Mouse (Mus musculus) limb, embryonic 13.5 days (tissue): ENCODE data around the gene Arl9. TPM values are rescaled to one million over a fixed set of nuclear protein-coding genes. Genes with fewer than 3 reads are reported as not detected.
"Not testable (repeated sequence)": the region's sequence is repeated elsewhere in the genome, so short reads cannot be mapped to it uniquely, and the experiment has no call there.

Experiments used
- ATAC-seq: fragments of 200-750 bp; cut with Nextera tagmentation; 2 replicates; pipeline ENCODE4 v1.8.0; 2017; ENCODE audit warnings: low read depth, moderate number of reproducible peaks, moderate TSS enrichment; ENCODE audit not compliant: low FRiP score
- H3K27ac ChIP-seq: fragments of 300-500 bp; sonication (generic); 2 replicates; pipeline ENCODE4 v1.5.1; 2015; ENCODE audit warnings: inconsistent platforms, mild to moderate bottlenecking, moderate library complexity
- H3K27me3 ChIP-seq: fragments of 300-500 bp; sonication (generic); 2 replicates; pipeline ENCODE4 v1.6.1; 2015; ENCODE audit warnings: mild to moderate bottlenecking, inconsistent platforms
- H3K36me3 ChIP-seq: fragments of 300-500 bp; sonication (generic); 2 replicates; pipeline ENCODE4 v1.6.1; 2015; ENCODE audit warnings: inconsistent platforms, mild to moderate bottlenecking, moderate library complexity
- H3K4me1 ChIP-seq: fragments of 300-500 bp; sonication (generic); 2 replicates; pipeline ENCODE4 v1.6.1; 2015; ENCODE audit warnings: inconsistent platforms
- H3K4me2 ChIP-seq: fragments of 300-500 bp; sonication (generic); replicated peaks from 2 replicates; pipeline ENCODE4 v1.6.1; 2015; ENCODE audit warnings: inconsistent platforms, mild to moderate bottlenecking, moderate library complexity
- H3K4me3 ChIP-seq: fragments of 300-500 bp; sonication (generic); 2 replicates; pipeline ENCODE4 v1.5.1; 2015; ENCODE audit warnings: moderate library complexity, mild to moderate bottlenecking, inconsistent platforms
- H3K9ac ChIP-seq: fragments of 300-500 bp; sonication (generic); 2 replicates; pipeline ENCODE4 v1.6.1; 2015; ENCODE audit warnings: mild to moderate bottlenecking, inconsistent platforms
- H3K9me3 ChIP-seq: fragments of 300-500 bp; sonication (generic); 2 replicates; pipeline ENCODE4 v1.6.1; 2016; ENCODE audit warnings: inconsistent platforms
- WGBS: fragments of 180-500 bp; shearing (Covaris S2); methylation state at CpG from one replicate; pipeline ENCODE4 v1.1.7; 2015; 5-methylcytosine and 5-hydroxymethylcytosine counted together
- polyA plus RNA-seq: library from polyadenylated mRNA; unstranded; fragments of >200 nt; fragmentation: Nextera tagmentation; extraction: Ambion mirVana; gene quantifications from 2 replicates; pipeline ENCODE4 v1.2.1, GENCODE M21; 2015

The Arl9 gene
- polyA plus RNA-seq, 1 experiment from 2014 or later: not detected

DNA sequence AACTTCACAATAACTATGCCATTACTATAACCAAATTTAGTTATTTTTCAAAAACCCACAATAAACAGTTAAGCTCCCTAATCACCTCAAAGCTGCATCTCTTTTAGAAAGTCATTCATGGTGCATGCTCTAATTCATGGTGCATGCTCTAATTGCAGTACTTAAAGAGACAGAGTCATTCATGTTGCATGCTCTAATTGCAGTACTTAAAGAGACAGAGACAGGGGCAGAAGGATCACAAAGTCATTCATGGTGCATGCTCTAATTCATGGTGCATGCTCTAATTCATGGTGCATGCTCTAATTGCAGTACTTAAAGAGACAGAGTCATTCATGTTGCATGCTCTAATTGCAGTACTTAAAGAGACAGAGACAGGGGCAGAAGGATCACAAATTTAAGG, 31.2 kb downstream of the Arl9 start:
- not testable (repeated sequence) for H3K9me3 ChIP-seq, H3K4me2 ChIP-seq, H3K4me3 ChIP-seq, H3K9ac ChIP-seq, H3K27ac ChIP-seq, H3K36me3 ChIP-seq, H3K27me3 ChIP-seq, ATAC-seq, H3K4me1 ChIP-seq

DNA sequence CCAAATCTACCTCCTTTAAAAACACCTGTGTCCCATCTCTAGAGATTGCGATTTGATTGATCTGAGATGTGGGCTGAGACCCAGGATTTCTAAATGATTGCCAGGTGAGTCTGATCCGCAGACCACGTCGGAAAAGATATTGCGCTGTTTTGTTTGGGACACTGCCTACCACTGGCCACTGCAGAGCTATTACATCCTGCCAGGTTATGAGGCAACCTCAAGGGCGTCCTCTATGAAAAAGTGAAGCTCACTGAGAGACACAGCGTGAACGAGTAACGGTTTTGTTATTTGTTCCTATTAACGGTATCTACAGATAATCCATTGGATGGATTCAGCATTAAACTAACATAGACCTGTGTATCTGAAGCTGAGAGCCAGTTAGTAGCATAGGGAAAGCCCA, 34.6 kb downstream of the Arl9 start:
- H3K4me2 ChIP-seq: no peak overlapping the region
- ATAC-seq: no peak
- no peaks in the 10 kb centered on the region for H3K4me1 ChIP-seq
- no peak overlapping the region for H3K4me3 ChIP-seq
- H3K36me3 ChIP-seq: no peaks in the 10 kb centered on the region
- H3K9ac ChIP-seq: no peak overlapping the region
- WGBS: 77% methylated on average over 10 of the region's 10 CpGs
- H3K27me3 ChIP-seq: no peaks in the 10 kb centered on the region
- H3K27ac ChIP-seq: no peak overlapping the region
- no peaks in the 10 kb centered on the region for H3K9me3 ChIP-seq

DNA sequence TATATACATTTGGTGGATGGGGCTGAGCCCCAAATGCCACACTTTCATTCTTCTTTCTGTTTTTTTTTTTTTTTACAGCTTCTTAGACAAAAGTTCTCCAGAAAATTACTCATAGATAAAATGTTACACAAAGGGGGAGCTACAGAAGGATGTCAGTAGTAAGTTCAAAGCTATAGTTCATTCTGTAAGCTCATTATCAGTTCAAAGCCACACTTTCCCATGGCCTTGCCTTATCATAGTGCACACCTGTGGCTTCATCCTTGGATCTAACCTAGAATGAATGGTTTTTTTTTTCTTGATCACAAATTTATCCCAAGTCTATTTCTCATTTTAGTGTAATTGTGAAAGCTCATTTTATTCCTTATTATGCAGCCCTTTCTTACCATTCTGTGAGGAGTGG, 35.5 kb downstream of the Arl9 start:
- H3K9ac ChIP-seq: no peak overlapping the region
- no peak overlapping the region for H3K4me3 ChIP-seq
- no peak for ATAC-seq
- no peaks in the 10 kb centered on the region for H3K36me3 ChIP-seq
- no peaks in the 10 kb centered on the region for H3K27me3 ChIP-seq
- no peaks in the 10 kb centered on the region for H3K9me3 ChIP-seq
- H3K27ac ChIP-seq: no peak overlapping the region
- H3K4me2 ChIP-seq: no peak overlapping the region
- H3K4me1 ChIP-seq: no peaks in the 10 kb centered on the region

- Histone ChIP-seq H3K9ac (no peak overlapping the region), H3K9me3 (no peaks in the 10 kb centered on the region), H3K4me1 (no peaks in the 10 kb centered on the region), H3K4me3 (no peak overlapping the region), H3K36me3 (no peaks in the 10 kb centered on the region), H3K27me3 (no peaks in the 10 kb centered on the region), H3K27ac (no peak overlapping the region), H3K4me2 (no peak overlapping the region)
- WGBS: 70% methylated on average over 5 of the region's 5 CpGs
- no peak for ATAC-seq
These were observed 40.5 kb downstream of the Arl9 start for GRCm38 (mm10) chr5:77044362-77044761.

GRCm38 (mm10) chr5:77052616-77053015, 48.8 kb downstream of the Arl9 start:
- peaks cover 10% of the 10 kb centered on the region; the same call in 1 of the 2 replicates for H3K9me3 ChIP-seq
- WGBS: 91% methylated on average over 5 of the region's 5 CpGs
- no peak overlapping the region for H3K9ac ChIP-seq
- no peaks in the 10 kb centered on the region for H3K27me3 ChIP-seq
- H3K4me1 ChIP-seq: no peaks in the 10 kb centered on the region
- no peak overlapping the region for H3K27ac ChIP-seq
- no peak overlapping the region for H3K4me3 ChIP-seq
- no peak overlapping the region for H3K4me2 ChIP-seq
- no peaks in the 10 kb centered on the region for H3K36me3 ChIP-seq
- no peak for ATAC-seq

DNA sequence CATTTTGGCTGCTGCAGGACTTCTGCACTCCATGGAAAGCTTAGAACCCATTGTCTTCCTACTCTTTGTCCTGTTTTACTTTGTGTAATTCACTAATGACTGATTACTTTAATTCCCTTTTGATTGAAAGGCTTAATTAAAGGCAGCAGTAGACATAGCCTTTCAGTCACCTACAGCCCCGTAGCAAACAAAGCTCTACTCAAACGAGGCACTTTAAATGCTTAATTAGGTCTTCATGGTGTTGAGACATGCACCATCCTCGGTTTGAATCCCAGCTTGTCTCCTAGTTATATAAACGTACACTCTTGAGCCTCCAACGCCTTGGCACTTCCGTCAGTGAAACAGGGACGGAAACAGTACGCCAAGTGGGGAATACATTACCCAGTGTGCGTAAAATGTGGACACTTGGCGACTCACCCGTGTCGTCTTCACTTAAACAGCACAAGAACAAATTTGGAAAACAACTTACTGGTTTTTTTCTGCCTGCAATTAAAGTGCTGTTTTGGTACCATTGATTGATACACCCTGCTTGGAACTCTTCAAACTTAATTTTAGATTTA, 53.1 kb downstream of the Arl9 start:
- ATAC-seq: no peak
- Histone ChIP-seq H3K36me3 (no peaks in the 10 kb centered on the region), H3K4me1 (0 out of 2 replicates have a peak, but pooled peaks cover 5% of the 10 kb centered on the region), H3K27me3 (no peaks in the 10 kb centered on the region), H3K4me3 (no peak overlapping the region), H3K9me3 (peaks cover 10% of the 10 kb centered on the region; the same call in 1 of the 2 replicates), H3K27ac (no peak overlapping the region), H3K9ac (no peak overlapping the region), H3K4me2 (no peak overlapping the region)
- WGBS: 69% methylated on average over 12 of the region's 12 CpGs

Other genes starting within 250 kb of the Arl9 start
- gene Aasdh, start 98.5 kb upstream of the Arl9 start, polyA plus RNA-seq: 19.8 and 20.4 TPM in 2 replicates
- 321 and 323 TPM in 2 replicates for gene Paics, start 52.7 kb upstream of the Arl9 start, polyA plus RNA-seq
- gene Ppat, start 52.5 kb upstream of the Arl9 start, polyA plus RNA-seq: 23.9 and 25.4 TPM in 2 replicates
- 115 and 121 TPM in 2 replicates for gene Srp72, start 29.4 kb upstream of the Arl9 start, polyA plus RNA-seq
- gene Thegl, start 12.0 kb downstream of the Arl9 start, polyA plus RNA-seq: 0.20 TPM in 1 of 2 replicates, not detected in the other
- 0.45 and 0.68 TPM in 2 replicates for gene Hopx, start 111.1 kb downstream of the Arl9 start, polyA plus RNA-seq
- gene Spink2, start 207.4 kb downstream of the Arl9 start, polyA plus RNA-seq: 1.4 and 1.9 TPM in 2 replicates